Mouse (Mus musculus) thymus, postnatal 36 days (tissue): ENCODE results near the gene Ctdsp2.

Experiments
- DNase-seq, 2 experiments: peaks; one replicate each; pipeline ENCODE4 v3.0.0; 2022; ENCODE audit warnings: mixed read lengths in 2 of 2

Ctdsp2 gene

DNA sequence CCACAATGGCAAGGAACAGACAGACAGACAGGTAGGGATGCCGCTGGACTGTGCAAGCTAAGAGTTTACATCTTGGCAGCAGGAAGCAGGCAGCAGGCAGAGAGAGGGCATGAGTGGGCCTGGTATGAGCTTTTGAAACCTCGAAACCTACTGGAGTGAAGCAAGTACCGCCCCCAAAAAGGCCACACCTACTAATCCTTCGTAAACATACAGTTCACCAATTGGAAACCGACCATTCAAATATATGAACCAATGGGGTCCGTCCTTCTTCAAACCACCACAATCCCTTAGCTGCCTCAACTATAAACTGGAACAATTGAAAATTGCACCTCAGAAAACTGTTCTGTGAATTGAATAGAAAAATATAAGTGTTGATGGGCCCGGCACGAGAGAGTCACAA is 14.7 kb upstream of the Ctdsp2 start:
- DNase-seq = no peak

DNA sequence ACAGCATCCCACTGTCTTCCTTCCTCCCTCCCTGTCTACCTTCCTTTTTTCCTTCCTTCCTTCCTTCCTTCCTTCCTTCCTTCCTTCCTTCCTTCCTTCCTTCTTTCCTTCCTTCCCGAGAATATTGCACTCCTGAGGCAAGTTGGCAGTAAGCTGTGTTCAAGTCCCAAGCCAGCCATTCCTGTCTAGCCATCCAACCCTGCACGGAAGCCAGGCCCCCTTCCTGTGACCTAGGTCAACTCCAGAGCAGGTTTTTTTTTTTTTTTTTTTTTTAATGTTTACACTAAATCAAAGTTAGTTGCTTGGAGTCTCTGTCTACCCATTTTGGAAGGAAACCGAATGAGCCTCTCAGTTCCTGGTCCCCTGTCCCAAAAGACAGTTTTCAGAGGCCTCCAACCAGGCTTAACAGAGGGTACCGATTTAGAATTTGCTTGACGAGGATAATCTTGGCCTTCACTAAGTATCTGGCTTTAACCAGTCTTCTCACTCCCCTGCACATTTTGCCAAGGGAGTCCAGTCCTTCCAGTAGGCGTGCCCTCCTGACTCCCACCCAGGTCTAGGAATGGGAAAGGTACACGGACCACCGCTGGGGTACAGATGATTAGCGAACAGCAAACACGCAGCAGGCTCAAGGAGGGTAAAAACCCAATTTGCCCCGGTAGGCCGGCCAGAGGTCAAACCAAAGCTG is 7.0 kb upstream of the Ctdsp2 start:
- no peak for DNase-seq

DNA sequence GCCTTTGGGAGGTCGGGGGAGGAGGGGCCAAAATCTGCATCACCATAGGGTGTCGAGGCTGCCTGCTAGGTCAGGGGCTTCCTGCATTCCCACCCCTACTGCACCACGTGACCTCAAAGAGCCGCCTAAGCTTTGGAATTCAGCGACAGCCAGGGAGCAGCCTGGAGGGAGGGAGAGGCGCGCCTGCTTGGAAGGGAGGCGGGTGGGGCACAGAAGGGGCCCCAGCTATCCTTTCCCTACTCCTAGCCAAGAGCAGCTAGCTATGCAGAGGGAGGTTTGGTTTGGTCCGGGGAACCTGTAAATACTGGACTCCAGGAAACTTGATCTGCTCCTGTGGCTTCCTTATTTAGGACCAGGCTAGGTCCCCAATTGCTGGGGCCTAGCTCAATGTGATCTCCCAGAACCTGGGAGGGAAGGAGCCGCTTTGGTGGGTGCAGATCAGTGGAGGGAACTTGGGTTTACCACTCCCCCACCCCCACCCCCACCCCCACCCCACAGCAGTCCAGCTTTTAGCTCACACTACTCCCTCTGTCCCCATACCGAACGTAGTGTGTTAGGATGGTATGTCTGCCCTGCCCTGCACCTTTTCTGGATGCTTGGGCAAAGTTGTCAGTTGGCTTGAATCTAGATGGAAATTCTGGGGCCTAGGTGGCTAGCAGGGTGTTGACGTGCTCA is 6.3 kb upstream of the Ctdsp2 start:
- DNase-seq = no peak

DNA sequence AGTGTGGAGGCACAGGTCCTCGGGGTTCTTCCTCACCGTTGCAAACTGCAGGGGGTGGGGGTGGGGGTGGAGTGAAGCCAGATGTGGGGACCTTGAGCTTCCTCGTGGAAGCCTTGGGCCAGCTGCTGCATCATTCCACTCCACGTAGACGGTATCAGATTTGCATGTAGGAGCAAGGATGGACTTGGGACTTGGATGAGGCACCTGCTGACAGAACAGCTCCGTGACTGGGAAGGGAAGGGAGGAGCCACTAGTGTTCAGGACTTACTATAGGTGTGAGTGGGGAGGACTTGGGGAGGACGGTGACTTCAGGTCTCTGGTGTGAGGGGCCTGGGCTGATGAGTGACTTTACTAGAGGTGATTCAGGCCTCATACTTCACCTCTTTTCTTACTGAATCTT is 5.5 kb upstream of the Ctdsp2 start:
- DNase-seq = no peak

DNA sequence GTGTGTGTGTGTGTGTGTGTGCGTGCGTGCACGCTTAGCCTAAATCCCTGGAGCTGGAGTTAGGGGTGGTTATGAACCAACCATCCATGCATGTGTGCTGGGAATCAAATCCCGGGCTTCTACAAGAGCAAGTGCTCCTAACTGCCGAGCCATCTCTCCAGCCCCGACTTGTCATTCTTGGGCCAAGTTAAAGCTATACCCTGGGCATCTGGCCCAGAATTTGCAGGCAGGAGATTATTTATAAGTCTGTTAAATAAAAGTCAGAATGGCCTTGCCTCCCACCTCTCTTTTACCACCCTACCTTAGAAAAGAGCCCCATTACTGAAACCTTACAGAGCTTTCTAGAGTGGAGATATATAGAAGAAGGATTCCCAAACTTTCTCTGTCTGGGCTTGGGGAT is 2.8 kb upstream of the Ctdsp2 start:
- DNase-seq = no peak

DNA sequence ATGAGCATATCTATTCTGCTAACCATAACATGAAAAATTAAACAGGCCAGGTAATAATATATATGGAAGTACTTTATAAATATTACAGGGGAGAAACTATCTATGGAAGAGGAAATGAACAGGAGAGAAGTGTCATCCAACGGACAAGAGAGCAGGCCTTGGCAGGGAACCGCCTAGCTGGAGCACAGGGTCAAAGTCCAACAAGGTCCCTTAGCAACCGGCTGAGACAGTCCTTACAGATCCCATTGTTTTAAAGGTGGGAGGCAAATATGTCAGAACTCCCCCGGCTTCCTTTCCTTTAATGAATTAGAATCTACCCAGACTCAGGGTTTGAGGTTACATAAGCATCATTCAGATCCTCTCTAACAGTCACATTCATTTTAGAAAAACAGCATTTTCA is 1.4 kb upstream of the Ctdsp2 start:
- DNase-seq = no peak

DNA sequence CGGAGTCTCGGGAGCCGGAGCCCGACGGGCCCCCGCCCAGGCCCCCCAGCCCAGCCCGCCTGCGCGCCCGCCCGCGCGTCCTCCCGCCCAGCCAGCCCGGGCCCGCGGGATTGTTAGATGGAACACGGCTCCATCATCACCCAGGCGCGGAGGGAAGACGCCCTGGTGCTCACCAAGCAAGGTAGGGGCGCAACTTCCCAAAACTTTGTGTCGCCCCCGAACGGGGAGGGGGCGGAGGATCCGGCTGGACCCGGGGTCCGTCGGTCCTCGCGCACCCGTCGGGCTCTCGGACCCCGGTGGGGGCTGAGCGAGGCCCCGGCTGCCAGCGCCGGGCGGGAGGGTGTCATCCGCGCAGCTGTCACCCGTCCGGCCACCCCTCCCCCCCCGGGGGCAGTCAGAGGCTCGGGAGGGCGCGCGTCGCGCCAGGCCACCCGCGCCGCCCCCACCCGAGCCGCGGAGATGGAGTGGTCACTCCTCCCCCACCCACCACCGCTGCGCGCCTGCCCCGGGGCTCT is 661 bp downstream of the Ctdsp2 start:
- DNase-seq = peak; percentile 48 to 70

DNA sequence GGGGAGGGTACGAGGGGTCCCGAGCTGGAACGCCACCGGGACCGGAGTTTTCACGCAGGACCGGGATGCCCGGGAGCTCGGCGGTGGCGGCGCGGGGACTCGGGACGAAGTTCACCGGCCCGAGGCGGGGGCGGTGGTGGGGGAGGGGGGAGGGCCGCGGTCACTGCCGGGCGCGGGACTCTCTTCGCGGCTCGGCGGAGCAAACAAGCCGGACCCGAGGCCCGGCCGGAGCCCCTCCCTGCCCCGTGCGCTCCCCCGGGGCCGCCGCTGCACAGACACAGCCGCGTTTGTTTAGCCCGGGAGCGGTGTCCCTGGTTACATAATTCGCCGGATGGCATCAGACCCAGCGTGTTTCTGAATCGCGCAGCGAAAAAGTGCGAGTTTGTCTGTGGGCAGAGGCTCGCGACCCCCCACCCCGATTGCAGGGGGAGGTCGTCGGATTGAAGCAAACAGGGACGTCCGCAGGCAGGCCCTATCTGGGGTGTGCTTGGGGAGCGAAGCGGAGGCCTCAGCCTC is 1.2 kb downstream of the Ctdsp2 start:
- DNase-seq = peak; percentile 37 to 46

DNA sequence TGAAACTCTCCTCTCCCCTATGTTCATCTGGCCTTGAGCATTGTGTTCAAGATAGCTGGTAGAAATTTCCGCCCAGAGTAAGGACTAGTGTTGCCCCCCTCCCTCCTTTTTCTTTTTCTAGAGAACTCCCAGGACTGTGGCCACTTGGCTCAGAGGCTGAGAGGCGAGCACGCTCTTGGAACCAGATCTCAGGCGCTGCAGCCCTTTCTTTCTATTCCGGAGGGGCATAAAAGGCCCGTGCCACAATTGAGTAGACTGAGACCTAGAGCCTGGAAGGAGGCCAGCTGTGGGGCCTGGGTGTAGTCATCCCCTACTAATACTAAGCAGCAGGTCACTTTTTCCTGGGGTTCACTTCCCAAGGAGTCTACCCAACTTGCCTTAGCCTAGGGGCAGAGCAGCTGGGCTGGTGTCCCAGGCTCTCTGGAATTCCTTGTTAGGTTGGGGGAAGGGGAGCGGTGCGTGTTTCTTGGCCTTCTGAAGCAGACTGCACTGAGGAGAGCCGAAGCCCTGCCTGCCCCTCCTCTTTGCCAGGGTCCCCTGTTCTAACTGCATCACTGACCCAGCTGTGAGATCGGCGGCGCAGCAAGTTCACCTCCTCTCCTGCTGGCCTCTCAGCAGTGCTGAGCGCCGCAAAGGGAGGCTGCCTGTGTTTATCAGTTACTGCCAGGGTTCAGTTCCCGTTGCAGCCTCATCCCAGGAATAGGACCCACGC is 1.9 kb downstream of the Ctdsp2 start:
- DNase-seq = peak; percentile 18 to 23

DNA sequence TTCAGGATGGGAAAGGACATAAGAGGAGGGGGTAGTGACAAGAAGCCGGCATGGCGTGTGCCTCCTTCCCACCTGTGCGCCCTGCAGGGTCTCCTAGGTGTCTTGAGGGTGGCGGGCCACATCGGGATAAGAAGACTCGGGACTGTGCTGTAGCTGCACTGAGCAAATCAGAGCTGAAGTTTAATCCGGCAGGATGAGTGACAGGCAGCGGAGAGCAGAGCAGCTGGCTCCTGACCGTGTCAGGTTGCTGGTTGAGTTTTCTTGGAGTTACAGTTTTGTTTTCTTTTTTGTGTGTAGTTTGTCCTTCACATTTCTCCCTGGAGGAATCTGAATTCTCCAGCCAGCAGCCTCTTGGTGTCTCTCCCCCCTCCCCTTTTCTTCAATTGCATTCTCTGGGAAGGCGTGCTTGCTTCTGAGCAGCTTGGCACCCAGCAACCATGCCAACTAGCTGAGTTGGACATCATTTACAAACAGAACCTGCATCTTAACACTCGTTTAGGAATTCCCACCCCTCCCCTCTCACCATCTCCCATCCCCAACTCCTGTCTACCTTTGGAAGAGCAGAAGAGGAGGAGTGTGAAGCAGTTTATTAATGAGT is 2.5 kb downstream of the Ctdsp2 start:
- DNase-seq = no peak

DNA sequence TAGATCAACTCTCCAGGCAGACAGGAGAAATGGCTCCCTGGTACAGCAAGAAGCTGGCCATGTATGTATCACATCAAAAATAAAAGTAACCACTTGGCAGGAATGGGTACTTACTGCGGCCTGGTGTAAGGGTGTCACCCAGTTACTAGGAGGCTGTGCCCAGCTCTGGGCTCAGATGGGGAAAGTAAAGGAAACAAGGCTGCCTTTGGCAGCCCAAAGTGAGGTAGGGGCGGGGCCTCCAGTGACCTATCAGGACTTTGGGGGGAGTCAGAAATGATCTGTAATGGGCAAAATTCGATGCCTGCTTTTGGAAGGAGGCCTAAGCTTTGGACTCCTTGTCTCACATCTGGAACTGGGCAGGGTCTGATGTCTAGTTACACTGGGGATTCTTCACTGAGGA is 3.2 kb downstream of the Ctdsp2 start:
- DNase-seq = no peak

DNA sequence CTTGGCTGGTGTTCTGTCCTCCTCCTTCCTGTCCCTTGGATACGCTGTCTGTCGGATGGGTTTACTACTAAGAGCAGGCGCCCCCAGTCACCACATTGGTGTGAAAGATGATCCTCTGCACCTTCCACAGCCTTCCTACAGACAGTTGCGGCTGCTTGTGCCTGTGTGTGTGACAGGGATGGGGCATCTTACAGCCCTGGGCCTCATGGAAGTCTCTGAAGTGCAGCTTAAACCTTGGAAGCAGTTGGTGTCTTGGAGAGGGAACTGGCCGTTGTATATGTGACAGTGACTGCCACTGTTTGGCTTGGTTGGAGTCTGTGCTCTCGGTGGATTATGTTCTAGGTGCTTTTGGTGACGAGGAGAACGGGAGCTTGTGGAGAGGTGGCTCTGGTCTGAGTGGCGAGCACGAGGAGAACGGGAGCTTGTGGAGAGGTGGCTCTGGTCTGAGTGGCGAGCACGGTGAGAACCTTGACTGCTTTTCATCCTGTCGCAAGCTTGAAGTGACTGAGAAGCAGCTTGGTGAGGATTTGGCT is 4.7 kb downstream of the Ctdsp2 start:
- DNase-seq = no peak

DNA sequence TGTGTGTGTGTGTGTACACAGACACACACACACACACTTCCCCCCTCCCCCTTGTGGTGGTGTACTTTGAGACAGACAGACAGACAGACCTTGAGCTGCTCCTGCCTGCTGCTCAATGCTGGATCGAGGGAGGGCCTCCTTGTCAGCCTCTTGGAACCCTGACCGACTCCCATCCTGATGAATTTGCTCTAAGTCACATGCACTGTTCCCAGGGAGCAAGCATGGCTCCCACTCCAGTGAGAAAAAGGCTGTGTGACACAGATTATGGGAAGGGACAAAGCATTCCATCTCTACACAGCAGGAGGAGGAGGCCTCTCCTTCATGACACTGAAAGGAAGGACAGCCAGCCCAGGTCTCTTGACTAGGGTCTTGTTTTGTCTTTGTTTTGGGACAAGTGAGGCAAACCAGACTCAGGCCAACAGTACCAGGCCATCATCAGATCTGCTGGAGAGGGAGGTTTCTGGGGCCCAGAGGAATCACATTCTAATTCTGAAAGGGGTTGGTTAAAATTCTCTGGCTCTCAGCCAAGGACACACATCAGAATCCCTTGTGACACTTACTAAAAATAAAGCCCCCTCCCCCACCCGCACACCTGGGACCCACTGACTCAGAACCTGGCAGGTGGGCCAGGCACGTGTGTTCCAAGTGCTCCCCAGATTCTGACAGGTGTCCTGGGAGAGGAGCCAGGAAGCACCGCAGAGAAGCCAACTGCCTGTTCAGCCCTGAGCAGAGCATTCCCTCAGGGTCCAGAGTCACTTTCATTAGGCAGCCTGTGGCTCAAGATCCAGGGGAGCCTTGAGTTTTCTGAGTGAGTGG is 5.9 kb downstream of the Ctdsp2 start:
- DNase-seq = no peak

DNA sequence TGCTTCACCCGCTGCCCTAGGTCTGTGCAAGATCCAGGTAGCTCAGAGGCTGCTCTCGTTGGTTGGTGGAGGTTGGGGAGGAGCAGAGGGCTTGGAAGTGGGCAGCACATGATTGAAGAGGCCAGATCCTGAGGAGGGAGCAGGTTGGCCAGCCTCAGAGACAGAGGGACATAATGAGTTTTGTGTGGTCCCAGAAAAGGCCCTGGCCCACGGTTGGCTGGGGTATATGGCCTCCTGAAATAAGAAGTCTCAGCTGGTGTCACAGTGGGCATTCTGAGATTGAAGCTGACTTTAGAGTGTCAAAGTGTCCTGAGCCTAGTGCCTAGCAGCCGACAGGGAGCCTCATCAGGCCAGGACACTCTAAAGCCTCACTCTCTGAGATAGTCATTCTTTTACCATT is 6.6 kb downstream of the Ctdsp2 start:
- DNase-seq = no peak

DNA sequence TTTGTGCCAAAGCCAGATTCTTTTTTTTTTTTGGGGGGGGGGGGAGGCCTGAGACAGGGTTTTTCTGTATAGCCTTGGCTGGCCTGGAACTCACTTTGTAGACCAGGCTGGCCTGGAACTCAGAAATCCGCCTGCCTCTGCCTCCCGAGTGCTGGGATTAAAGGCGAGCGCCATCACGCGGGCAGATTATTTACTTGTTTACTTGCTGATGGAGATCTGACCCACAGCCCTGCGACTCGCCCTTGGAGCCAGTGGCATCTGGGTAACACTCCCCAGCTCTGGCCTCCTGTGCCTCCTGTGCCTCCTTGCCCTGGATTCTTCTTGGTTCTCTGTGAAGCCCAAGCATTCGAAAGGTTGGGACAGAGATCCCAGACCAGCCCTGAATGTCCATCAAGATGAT is 7.1 kb downstream of the Ctdsp2 start:
- no peak for DNase-seq

DNA sequence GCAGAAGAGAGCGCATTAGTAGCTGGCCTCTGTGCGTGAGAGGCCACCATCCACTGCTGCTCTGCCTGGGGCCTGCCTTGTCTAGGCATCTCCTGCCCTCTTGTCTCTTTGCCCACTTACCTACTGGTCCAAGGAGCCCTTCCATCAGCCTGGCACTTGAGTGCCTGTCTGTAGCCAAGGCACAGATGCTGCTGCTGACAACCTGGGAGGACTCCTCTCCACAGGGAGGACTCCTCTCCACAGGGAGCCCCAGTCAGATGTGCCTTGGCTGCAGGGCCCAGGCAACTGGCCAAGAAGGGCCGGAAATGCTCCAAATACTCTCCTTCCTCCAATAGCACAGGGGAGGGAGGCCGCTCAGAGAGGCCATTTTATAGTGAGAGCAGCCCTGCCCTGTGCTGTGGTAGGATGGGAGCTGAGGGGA is 8.0 kb downstream of the Ctdsp2 start:
- DNase-seq = no peak

DNA sequence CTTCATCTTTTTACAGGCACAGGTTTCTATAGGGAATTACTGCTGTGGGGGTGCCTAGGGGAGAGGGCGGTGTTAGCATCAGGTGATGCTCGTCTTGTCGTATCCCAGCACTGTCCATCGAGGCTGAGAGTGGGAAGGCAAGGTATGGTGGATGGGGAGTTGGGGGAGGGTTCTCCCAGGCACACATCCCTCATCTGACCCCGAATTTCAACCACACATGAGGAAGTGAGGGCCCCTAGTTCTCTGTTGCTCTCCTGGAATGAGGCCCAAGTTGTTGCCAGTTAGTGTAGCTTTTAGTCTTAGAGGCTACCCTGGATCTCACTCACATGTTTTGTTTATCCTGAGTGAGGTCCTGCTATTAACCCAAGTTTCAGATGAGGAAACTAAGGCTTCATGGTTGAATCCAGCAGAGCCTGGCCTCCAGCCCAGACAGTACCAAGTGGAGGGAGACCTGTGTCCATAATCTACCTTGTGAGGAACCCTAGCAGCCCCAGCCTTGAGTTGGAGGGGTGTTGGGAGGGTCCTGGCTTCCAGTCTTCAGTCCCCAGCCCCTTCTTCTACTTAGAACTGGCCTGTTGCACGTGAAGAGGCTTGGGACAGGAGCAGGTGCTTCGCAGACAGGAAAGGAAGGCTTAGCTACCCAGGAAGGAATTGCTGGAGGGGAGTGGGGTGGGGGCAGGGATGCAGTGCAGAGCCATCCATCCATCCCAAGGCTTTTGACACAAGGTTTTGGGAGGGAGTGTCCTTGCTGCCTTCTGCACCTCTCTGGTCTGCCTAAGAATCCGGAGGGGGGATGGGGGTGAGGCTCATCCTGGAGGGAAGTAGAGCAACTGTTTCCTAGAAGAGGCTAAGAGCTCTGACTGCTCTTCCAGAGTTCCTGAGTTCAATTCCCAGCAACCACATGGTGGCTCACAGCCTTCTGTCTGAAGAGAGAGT is 8.9 kb downstream of the Ctdsp2 start:
- DNase-seq = no peak

DNA sequence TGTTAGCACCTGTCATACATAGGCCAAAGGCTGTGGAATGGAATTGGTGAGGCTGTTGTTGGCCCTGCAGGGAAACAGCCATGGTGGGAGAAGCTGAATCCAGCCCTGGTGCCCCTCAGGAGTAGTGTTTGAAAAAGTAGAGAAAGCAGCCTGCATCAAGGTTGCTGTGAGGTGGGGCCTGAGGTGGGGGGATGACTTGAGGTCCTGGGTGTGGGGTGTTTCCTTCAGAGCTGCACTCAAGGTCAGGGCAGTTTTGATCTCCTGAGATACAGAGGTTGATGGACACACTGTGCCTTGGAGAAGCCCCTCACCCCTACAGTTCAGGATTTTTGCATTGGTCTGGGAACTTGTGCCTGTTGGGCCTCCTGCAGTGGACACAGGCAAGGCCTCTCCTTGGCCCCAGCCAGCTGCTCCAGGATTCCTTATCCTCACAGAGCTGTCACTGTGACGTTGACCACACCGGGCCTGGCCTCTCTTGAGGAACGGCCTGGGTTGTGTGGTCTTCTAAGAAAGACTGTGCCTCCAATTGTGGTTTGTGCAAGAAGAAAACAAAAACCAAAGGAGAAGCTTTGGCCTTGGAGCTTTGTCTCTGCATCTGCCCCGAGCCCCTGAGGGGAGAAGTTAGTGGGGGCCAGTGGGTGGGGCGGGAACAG is 10.1 kb downstream of the Ctdsp2 start:
- DNase-seq = no peak

DNA sequence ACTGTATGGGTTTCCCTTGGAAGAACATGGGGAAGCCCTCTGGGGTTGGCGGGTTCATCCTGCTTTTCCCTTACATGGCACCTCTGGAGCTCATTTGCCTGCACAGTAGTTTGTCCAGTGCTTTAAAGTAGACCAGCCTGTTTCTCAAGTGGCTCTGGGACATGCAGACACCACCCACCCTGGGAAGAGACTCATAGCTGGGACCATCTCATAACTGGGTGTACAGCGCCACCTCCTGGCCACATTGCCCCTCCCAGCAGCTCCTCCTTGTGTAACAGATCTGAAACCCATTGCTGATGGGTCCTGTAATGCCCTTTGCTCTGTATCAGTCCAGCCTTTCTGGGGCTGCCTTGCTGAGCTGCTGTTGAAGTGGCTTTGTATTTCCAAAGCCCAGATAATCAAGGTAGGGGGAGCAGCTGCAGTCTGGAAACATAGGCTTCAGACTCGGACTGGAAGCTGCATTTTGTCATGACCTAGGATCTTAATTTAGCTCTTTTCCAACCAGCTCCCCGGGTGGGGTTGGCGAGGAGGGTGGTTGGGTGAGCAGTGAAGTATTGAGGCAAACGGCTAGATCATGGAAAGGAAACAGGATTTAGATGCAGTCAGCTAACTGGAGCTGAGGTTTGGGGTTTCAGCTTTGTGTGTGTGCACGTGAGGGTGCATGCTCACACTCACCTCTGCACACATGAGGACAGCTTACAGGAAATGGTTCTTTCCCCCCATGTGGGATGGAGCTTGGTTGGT is 12.0 kb downstream of the Ctdsp2 start:
- DNase-seq = peak; percentile 80 to 83

DNA sequence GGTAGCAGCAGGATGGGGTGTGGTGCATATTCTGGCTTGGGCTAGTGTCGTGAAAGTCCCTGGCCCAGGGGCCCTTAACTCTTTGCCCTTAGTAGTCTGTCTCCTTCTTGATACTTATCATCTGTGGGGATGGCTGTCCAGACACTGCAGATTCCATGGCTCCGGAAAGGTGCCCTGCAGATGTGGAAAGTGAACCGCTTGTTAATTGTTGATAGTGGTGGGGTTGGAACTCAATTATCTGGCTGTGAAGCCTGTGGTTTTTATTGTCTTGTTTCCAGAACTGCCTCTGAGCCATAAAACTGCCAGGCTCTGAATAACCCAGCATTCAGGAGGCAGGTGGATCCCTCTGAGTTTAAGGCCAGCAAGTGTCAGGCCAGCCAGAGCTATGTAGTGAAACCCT is 13.2 kb downstream of the Ctdsp2 start:
- no peak for DNase-seq
